Mouse (Mus musculus) lung, adult 2 months (tissue): Measurements from ENCODE around the gene Spata2.

ENCODE experiments used
- CTCF ChIP-seq: fragments of 200-500 bp; IDR thresholded peaks from 2 replicates; pipeline ENCODE4 v1.5.1; 2011; ENCODE audit warnings: mild to moderate bottlenecking, low read length, control low read depth; ENCODE audit not compliant: insufficient read depth
- POLR2A ChIP-seq: fragments of 200-500 bp; IDR thresholded peaks from 2 replicates; pipeline ENCODE4 v1.6.1; 2011; ENCODE audit warnings: low read depth, mild to moderate bottlenecking, control low read depth, low read length, borderline replicate concordance; ENCODE audit errors: extremely low read depth

- TF ChIP-seq CTCF: no peak
- TF ChIP-seq POLR2A: no peak
These were observed 12.4 kb upstream of the Spata2 start for GRCm38 (mm10) chr2:167505127-167505526.
